ENCODE assay signal across 8 mouse cellular contexts in genomic region chr13:43579740-43580139, GRCm38 (mm10). TPM values are rescaled to one million over a fixed set of nuclear protein-coding genes. Genes with fewer than 3 reads are reported as not detected.
DNase-seq lines count a peak whose midpoint lies in the region; ATAC-seq and TF ChIP-seq lines count a peak whose summit lies in the region.

No protein-coding gene starts in this region.

- peak; percentile 91 for TF ChIP-seq CTCF in ES-Bruce4 (IDR thresholded peaks at IDR 0.05; ENCODE audit: low read depth, low read length)
- peak; percentile 80 for TF ChIP-seq CTCF in forebrain, postnatal 0 days (IDR thresholded peaks at IDR 0.05; ENCODE audit: low read depth)

- no peaks in the 10 kb centered on the region for H3K27me3 ChIP-seq in ES-Bruce4 (ENCODE audit: control insufficient read depth, insufficient read depth, low read length, poor library complexity, severe bottlenecking)
- no peaks in the 10 kb centered on the region for H3K27me3 ChIP-seq in forebrain, postnatal 0 days (ENCODE audit: insufficient read depth, low read length)

- no peak overlapping the region for H3K4me2 ChIP-seq in forebrain, postnatal 0 days (ENCODE audit: low read depth)

- peak; percentile 50; the same call in 1 of the 2 replicates for ATAC-seq in cerebellum, adult (ENCODE audit: insufficient number of reproducible peaks, low FRiP score, low TSS enrichment)
- peak; percentile 26; the same call in 1 of the 2 replicates for ATAC-seq in forebrain, postnatal 0 days
- peak; percentile 80 for ATAC-seq in monocyte, adult 5-6 weeks (replicated peaks; ENCODE audit: insufficient number of reproducible peaks, low FRiP score, low TSS enrichment, poor library complexity, severe bottlenecking)

- no peaks in the 10 kb centered on the region for H3K4me1 ChIP-seq in ES-Bruce4 (ENCODE audit: control insufficient read depth, insufficient read depth, low read length)
- no peaks in the 10 kb centered on the region for H3K4me1 ChIP-seq in forebrain, postnatal 0 days (ENCODE audit: insufficient read depth)

- 26% methylated on average over 18 of the region's 18 CpGs for WGBS in forebrain, postnatal 0 days

- H3K9ac ChIP-seq in ES-Bruce4 (ENCODE audit: low read depth, poor library complexity, severe bottlenecking) = no peak overlapping the region
- no peak overlapping the region for H3K9ac ChIP-seq in forebrain, postnatal 0 days

- TF ChIP-seq POLR2A in ES-Bruce4 (IDR thresholded peaks at IDR 0.05; ENCODE audit: insufficient read depth, low read length) = no peak

- no peak overlapping the region for H3K4me3 ChIP-seq in ES-Bruce4 (ENCODE audit: low read depth, low read length)
- no peak overlapping the region for H3K4me3 ChIP-seq in forebrain, postnatal 0 days (ENCODE audit: low read depth, low read length)

- TF ChIP-seq EP300 in ES-Bruce4 (IDR thresholded peaks at IDR 0.05; ENCODE audit: insufficient read depth, low read depth, low read length) = no peak

- no peak overlapping the region for H3K27ac ChIP-seq in ES-Bruce4 (ENCODE audit: insufficient read depth, low read length)
- no peak overlapping the region for H3K27ac ChIP-seq in forebrain, postnatal 0 days (ENCODE audit: low read depth, low read length)

- no peaks in the 10 kb centered on the region for H3K9me3 ChIP-seq in ES-Bruce4 (replicated peaks; ENCODE audit: control insufficient read depth, insufficient read depth, low read length, poor library complexity, severe bottlenecking)
- no peaks in the 10 kb centered on the region for H3K9me3 ChIP-seq in forebrain, postnatal 0 days (ENCODE audit: low read length)

- DNase-seq in layer of hippocampus, adult 11-12 months (ENCODE audit: low spot score) = peak; percentile 55
- DNase-seq in layer of hippocampus, adult 9-11 months = no peak
- DNase-seq in forebrain, postnatal 0 days = peak; percentile 63
- peak; percentile 49 to 81 for DNase-seq in kidney, postnatal 36 days
- DNase-seq in yolk sac, embryonic 10.5 days (ENCODE audit: low spot score) = peak; percentile 17

- H3K36me3 ChIP-seq in ES-Bruce4 (ENCODE audit: control insufficient read depth, insufficient read depth, low read length, poor library complexity, severe bottlenecking) = no peaks in the 10 kb centered on the region
- no peaks in the 10 kb centered on the region for H3K36me3 ChIP-seq in forebrain, postnatal 0 days (ENCODE audit: insufficient read depth)

RNA-seq across cellular contexts. Expression of gene Mcur1, which starts 19.7 kb away (rescaled TPM):
- 6.1 and 7.8 TPM in 2 replicates for polyA plus RNA-seq in ES-Bruce4 (2011; ENCODE audit: insufficient read depth, insufficient read length, low read depth, missing spikeins)
- 7.2 and 9.8 TPM in 2 replicates for total RNA-seq in forebrain, postnatal 0 days (2014; rRNA removed)
- polyA plus RNA-seq in forebrain, postnatal 0 days (2015; fragmentation: Nextera tagmentation; extraction: Ambion mirVana) = 6.5 and 8.6 TPM in 2 replicates
- total RNA-seq in monocyte, adult 5-6 weeks (2017) = 32.0 to 39.8 TPM (median 37.9 TPM) in 3 replicates

RNA-seq across cellular contexts. Expression of gene Rnf182, which starts 35.8 kb away (rescaled TPM):
- 1.6 and 1.9 TPM in 2 replicates for polyA plus RNA-seq in ES-Bruce4 (2011; ENCODE audit: insufficient read depth, insufficient read length, low read depth, missing spikeins)
- total RNA-seq in forebrain, postnatal 0 days (2014; rRNA removed) = 9.1 and 9.3 TPM in 2 replicates
- polyA plus RNA-seq in forebrain, postnatal 0 days (2015; fragmentation: Nextera tagmentation; extraction: Ambion mirVana) = 32.5 and 42.0 TPM in 2 replicates
- total RNA-seq in monocyte, adult 5-6 weeks (2017) = not detected in 3 replicates

Comparison
In these comparisons a context has a peak if more than half of its experiments do, and no peak if none do; other contexts are left out.
1. ATAC-seq: peak in every context shown above with its lines; median percentile 80 in monocyte, adult 5-6 weeks; 50 in cerebellum, adult; 26 in forebrain, postnatal 0 days.
2. RNA of gene Rnf182, which starts 35.8 kb away (total RNA-seq): 9.1 to 9.3 TPM in forebrain, postnatal 0 days; not detected in monocyte, adult 5-6 weeks; every median in the first group is over 10 times any median in the second.